Mouse (Mus musculus) heart, adult 2 months (tissue): Measurements from ENCODE around the gene Map7d1. TPM values are rescaled to one million over a fixed set of nuclear protein-coding genes. Genes with fewer than 3 reads are reported as not detected.

Experiments
- DNase-seq, 2 experiments: peaks; one replicate each; pipeline ENCODE4 v3.0.0; 2021
- H3K27ac ChIP-seq: fragments of 200-600 bp; 2 replicates; pipeline ENCODE4 v1.8.1; 2022
- H3K27me3 ChIP-seq: fragments of 200-500 bp; 2 replicates; pipeline ENCODE4 v1.6.1; 2012; ENCODE audit warnings: mild to moderate bottlenecking, low read length, inconsistent platforms, mixed read lengths; ENCODE audit not compliant: control insufficient read depth, insufficient read depth
- H3K36me3 ChIP-seq: fragments of 200-500 bp; 2 replicates; pipeline ENCODE4 v1.6.1; 2012; ENCODE audit warnings: low read length, inconsistent platforms; ENCODE audit not compliant: control insufficient read depth, insufficient read depth
- H3K4me1 ChIP-seq: fragments of 200-500 bp; 2 replicates; pipeline ENCODE4 v1.6.1; 2011; ENCODE audit warnings: low read length; ENCODE audit not compliant: control insufficient read depth, insufficient read depth
- H3K4me3 ChIP-seq: fragments of 200-600 bp; 2 replicates; pipeline ENCODE4 v1.8.1; 2022
- H3K79me2 ChIP-seq: fragments of 200-500 bp; replicated peaks from 2 replicates; pipeline ENCODE4 v1.6.1; 2012; ENCODE audit warnings: mild to moderate bottlenecking, inconsistent platforms, low read length, moderate library complexity, mixed read lengths; ENCODE audit not compliant: control insufficient read depth, insufficient read depth
- H3K9ac ChIP-seq: fragments of 200-500 bp; 2 replicates; pipeline ENCODE4 v1.6.1; 2012; ENCODE audit warnings: low read depth, mild to moderate bottlenecking, control low read depth, inconsistent platforms, low read length, mixed read lengths
- CTCF ChIP-seq: fragments of 200-600 bp; IDR thresholded peaks from 2 replicates; pipeline ENCODE4 v1.8.1; 2022; ENCODE audit warnings: antibody characterized with exemption, mild to moderate bottlenecking, moderate library complexity
- EP300 ChIP-seq: fragments of 200-500 bp; IDR thresholded peaks from 2 replicates; pipeline ENCODE4 v1.6.1; 2011; ENCODE audit warnings: low read depth, low read length, control low read depth; ENCODE audit not compliant: insufficient read depth
- POLR2A ChIP-seq: fragments of 200-500 bp; IDR thresholded peaks from 2 replicates; pipeline ENCODE4 v1.6.1; 2011; ENCODE audit warnings: mild to moderate bottlenecking, low read depth, low read length, control low read depth; ENCODE audit not compliant: insufficient read depth
- WGBS: fragments of 180-500 bp; shearing (Covaris S2); methylation state at CpG from one replicate; pipeline ENCODE4 v1.1.7; 2018; 5-methylcytosine and 5-hydroxymethylcytosine counted together
- intact Hi-C: fragments of 180-260 bp; cut with DNase I; formaldehyde crosslinking; loops from one replicate; pipeline ENCODE4 v1.15.1; 2025
- polyA plus RNA-seq: library from polyadenylated mRNA; depleted of rRNA; stranded (reverse); fragments of >200 nt; gene quantifications from 2 replicates; pipeline ENCODE4 v1.2.3, GENCODE M21; 2012
- total RNA-seq, 2 experiments: library from RNA; stranded (reverse); gene quantifications; 2 replicates each; pipeline ENCODE4 v1.2.3; 2021

The Map7d1 gene
- total and polyA plus RNA-seq, 3 experiments: 161 to 267 (median 253) TPM

DNA sequence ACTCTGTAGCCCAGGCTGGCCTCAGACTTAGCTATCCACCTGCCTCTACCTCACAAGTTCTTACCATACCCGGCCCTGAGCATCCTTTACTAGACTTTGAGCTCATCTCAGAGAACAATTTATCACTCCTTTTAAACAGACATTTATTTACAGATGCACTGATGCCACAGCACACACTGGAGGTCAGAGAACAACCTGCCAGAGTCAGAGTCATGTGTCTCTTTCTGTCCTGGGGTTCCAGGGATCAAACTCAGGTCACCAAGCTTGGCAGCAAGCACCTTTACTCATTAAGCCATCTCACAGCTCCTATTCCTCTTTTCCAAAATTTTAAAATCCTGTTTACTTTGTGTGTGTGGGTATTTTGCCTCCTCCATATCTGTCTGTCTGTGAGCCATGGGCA is 50.8 kb downstream of the Map7d1 start:
- Histone ChIP-seq H3K36me3 (peaks cover 7% of the 10 kb centered on the region), H3K79me2 (no peaks in the 10 kb centered on the region; the same call in 1 of the 2 replicates), H3K4me1 (peaks cover 6% of the 10 kb centered on the region), H3K27me3 (no peaks in the 10 kb centered on the region), H3K9ac (no peak overlapping the region), H3K4me3 (no peak overlapping the region), H3K27ac (no peak overlapping the region)
- no peak for DNase-seq
- WGBS: 79% methylated on average over 1 of the region's 1 CpGs
- TF ChIP-seq CTCF: no peak
- TF ChIP-seq EP300: no peak
- TF ChIP-seq POLR2A: no peak
- intact Hi-C loops: no loop called here

DNA sequence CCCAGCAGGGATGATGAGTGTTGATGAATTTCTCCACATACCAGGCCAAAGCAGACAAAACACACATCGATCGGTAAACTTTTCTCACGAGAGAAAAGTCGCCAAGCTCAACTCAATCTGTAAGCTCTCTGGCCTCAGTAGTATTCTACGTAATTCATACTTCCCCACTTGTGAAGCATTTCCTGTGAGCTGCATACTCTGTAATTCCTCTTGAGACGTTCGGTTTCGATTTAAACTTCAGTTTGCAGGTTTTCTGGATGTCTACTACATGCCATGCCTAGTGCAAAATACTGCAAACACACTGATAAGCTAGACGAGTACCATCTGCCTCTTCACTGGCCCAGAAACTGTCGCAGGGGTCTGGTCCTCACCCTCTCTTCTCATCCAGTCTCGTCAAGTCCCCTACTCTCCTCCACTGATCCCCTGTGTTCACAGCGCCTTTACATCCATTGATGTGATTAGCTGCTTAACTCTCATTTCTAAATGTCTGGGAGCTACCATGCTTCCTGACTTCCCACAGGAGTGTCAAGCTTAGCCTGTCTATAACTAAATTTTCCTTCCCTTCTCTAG is 51.4 kb downstream of the Map7d1 start:
- intact Hi-C loops: no loop called here
- WGBS: 61% methylated on average over 12 of the region's 12 CpGs
- peaks cover 13% of the 10 kb centered on the region for H3K36me3 ChIP-seq
- no peak overlapping the region for H3K27ac ChIP-seq
- H3K4me1 ChIP-seq: peaks cover 8% of the 10 kb centered on the region
- H3K27me3 ChIP-seq: no peaks in the 10 kb centered on the region
- no peak for DNase-seq
- TF ChIP-seq EP300 (no peak), CTCF (no peak), POLR2A (no peak)
- H3K9ac ChIP-seq: no peak overlapping the region
- H3K79me2 ChIP-seq: no peaks in the 10 kb centered on the region; the same call in 1 of the 2 replicates
- no peak overlapping the region for H3K4me3 ChIP-seq

DNA sequence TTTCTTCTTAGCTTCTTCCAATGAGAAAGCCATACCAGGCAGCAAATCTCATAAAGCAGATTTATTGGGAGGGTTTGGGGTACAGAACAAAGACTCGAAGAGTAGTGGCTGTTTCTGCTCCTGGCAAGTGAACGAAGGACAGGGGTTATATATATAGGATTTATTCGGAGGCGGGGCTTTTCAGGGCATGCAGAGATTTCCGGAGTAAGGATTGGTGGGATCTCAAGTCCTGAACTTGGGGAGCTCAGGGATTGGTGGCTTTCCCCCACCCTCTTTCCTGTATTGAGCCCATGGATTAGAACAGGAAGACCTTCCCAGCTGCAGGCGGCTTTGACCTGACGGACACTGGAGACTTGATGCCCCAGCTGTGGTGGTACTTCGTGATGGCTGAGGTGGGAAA is 52.1 kb downstream of the Map7d1 start:
- Histone ChIP-seq H3K4me1 (peaks cover 12% of the 10 kb centered on the region), H3K27me3 (no peaks in the 10 kb centered on the region), H3K9ac (no peak overlapping the region), H3K79me2 (peaks cover 2% of the 10 kb centered on the region), H3K36me3 (peaks cover 16% of the 10 kb centered on the region), H3K27ac (peak overlapping the region; percentile 96; the same call in 1 of the 2 replicates), H3K4me3 (no peak overlapping the region)
- TF ChIP-seq CTCF (no peak), POLR2A (no peak), EP300 (no peak)
- intact Hi-C loops: no loop called here
- WGBS: 84% methylated on average over 8 of the region's 8 CpGs
- DNase-seq: no peak

DNA sequence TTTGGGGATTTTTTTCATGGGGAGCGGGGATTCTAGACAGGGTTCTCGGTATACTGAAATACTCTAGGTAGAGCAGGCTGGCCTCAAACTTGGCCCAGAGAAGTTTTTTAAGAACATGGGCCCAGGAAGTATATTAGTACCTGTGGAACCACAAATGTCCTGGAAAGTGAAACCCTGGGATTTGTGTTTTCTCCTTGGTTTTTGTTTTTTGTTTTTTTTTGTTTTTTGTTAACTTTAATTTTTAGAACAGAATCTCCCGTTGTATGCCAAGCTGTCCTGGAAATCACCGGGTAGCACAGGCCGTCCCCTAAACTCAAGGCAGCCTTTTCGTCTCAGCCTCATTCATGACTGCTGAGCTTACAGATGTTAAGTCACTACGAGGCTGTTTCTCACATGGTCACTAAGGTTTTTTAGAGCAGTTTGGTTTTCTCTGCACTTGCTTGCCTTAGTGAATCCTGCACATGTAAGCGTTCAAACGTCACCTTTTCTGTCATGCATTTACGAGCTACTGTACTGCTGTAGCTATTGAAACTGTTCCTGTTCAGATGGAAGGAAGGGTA is 52.7 kb downstream of the Map7d1 start:
- WGBS: 77% methylated on average over 10 of the region's 10 CpGs
- H3K36me3 ChIP-seq: peaks cover 22% of the 10 kb centered on the region
- H3K79me2 ChIP-seq: peaks cover 2% of the 10 kb centered on the region
- peak overlapping the region; percentile 96 for H3K27ac ChIP-seq
- H3K4me3 ChIP-seq: peak overlapping the region; percentile 53
- no peak for TF ChIP-seq CTCF
- TF ChIP-seq POLR2A: no peak
- TF ChIP-seq EP300: no peak
- intact Hi-C loops: loop anchor here (2.0 kb wide), 1 partner anchor 23 kb away; no protein-coding TSS in a partner anchor
- H3K9ac ChIP-seq: no peak overlapping the region; the same call in 1 of the 2 replicates
- no peaks in the 10 kb centered on the region for H3K27me3 ChIP-seq
- DNase-seq: no peak
- peaks cover 14% of the 10 kb centered on the region for H3K4me1 ChIP-seq

DNA sequence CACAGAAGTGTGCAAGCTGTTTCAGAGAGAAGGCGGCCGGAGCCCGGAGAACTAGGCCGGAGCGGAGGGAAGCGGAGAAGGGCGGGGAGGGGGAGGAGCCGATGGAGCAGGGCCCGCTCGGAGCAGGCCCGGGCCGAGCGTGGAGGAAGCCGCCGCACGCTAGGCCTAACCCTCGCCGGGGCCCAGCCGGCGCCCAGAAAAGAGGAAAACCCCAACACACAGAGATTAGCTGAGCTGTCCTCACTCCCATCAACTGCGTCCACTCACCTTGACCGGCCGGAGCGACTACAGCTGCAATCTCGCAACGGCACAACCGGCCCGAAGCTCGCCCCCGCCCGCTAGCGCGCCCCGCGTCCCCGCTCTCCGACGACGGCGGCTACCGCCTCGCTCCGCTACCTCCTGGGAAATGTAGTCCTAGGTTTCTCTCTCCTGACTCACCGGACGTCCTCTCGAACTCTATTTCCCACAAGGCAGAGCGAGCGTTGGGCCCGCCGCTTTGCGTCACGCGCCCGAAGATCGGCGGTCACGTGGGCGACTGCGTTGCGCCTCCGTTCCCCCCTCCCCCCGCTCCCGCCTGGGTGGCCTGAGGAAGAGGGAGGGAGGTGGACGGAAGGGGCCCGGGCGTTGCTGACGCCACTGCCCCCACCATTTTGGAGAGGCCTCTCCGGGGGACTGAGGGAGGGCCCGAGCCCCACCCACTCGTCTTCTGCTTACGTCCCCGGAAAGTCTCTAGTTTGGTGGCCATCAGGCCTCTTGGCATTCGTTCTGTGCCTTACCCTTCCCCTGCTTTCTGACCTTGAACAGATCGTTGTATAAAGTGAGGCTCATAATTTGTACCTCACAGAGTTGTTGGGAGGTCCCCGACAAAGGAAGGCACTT is 53.6 kb downstream of the Map7d1 start, which contains the start of gene Thrap3:
Gene Thrap3, minus strand, starts transcription at position 458 of the 879 bp plus-strand sequence.
- H3K36me3 ChIP-seq: peaks cover 31% of the 10 kb centered on the region
- peaks cover 17% of the 10 kb centered on the region for H3K4me1 ChIP-seq
- intact Hi-C loops: loop anchor here (1.0 to 2.0 kb wide), 2 partner anchors 24 to 60 kb away; partner anchors contain the start of gene Trappc3
- H3K27ac ChIP-seq: peak within 1 kb of the TSS; percentile 96
- H3K79me2 ChIP-seq: peaks cover 2% of the 10 kb centered on the region
- no peaks in the 10 kb centered on the region for H3K27me3 ChIP-seq
- H3K4me3 ChIP-seq: peak within 1 kb of the TSS; percentile 90
- H3K9ac ChIP-seq: peak within 1 kb of the TSS; percentile 96
- under 1% methylated on average over 75 of the region's 75 CpGs for WGBS
- TF ChIP-seq EP300 (peak; percentile 7; the same call in 1 of the 2 replicates), POLR2A (peak; percentile 92), CTCF (no peak)
- DNase-seq: peak; percentile 98 to 100
